Mouse (Mus musculus) T-helper 2 cell (primary cell): ENCODE measurements at regions not wholly inside any gene's neighbourhood (a gene's known extent, or its start where the extent isn't known, plus 50 kb on each side); places are given as distances from the start of the nearest gene placed in this dataset.

Source experiments
- in situ Hi-C: fragments of 300-600 bp; cut with MboI, MseI; formaldehyde crosslinking; loops from one replicate; pipeline ENCODE4 v1.15.1; 2025; ENCODE audit warnings: high pct_unique_total_duplicates

DNA sequence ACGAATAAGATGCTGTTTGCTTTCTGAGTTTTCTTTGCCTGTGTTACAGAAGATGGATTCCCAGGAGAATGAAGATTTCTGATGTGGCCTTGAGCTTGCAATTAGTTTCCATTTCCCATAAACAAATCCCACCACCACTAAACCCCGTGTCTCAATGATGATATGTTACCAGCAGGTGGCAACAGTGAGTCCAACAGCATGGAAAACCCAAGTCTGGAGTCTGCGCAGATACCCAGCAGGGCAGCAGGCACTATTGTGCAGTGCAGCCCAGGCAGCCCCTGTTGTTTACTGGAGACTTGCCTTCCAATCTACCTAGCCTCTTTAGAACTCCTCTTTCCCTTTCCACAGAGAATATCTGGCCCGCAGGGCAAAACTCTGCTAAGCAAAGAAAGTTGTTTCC lies 62.7 kb downstream of the Bmp2 start:
- in situ Hi-C loops: no loop called here

DNA sequence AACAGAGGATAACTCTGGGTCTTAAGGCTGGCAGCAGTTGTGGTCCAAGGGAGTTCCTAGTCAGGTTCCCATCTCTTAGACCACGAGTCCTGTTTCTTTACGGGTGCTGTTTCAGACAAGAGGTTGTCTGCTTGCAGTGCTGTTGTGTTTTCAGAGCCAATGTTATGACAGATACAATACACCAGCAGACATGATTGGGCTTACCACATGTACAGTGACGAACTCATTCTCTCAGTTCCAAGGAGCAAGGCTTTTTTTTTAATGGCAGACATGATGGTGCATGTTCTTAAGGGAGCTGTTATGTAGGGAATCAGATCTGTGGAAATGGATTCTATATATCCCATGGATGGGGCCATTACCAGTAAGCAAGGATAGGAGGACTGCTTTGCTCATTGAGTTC lies 63.3 kb downstream of the Bmp2 start:
- in situ Hi-C loops: no loop called here

- in situ Hi-C loops: no loop called here
Observed at GRCm38 (mm10) chr2:133617317-133617835, 65.4 kb downstream of the Bmp2 start.

DNA sequence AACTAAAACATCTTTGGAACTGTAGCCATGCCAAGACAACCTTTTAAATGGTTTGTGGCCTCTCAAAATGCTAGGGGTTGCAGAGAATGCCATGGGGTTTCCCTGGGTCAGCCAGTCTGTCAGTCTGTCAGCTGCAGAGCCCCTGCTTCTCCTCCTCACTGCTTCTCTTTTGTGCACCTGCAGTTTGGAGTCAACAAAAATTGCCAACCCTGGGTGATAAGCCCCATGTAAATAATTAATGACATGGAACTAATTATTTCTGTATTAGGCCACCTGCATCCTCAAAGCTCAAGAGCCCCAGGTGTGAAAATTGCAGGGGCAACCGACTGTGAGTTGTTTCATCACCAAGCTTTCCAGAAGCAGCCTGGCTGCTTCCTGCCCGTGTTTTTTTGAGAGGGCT lies 70.6 kb downstream of the Bmp2 start:
- in situ Hi-C loops: loop anchor here (10.0 kb wide), 1 partner anchor 552 kb away; no protein-coding TSS in a partner anchor

DNA sequence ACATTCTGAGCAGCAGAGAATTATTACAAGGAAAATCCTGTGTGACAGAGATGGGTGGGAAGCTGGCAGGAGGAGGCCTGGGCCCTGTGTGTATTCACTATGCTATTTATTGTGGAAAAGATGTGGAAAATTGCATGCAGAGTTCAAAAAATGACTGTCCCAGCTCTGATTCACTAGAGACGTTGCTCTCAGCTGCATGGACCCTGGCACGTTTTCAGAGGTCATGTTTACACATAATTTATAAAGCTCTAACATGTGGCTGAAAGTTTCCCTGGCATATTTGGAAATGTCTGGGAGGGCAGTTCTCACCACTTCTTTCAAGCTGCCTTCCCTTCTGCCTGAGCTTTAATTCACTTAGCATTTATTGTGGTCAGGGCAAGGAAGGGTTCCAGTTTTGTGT lies 73.6 kb downstream of the Bmp2 start:
- in situ Hi-C loops: loop anchor here (10.0 kb wide), 1 partner anchor 549 kb away; no protein-coding TSS in a partner anchor

GRCm38 (mm10) chr2:133628874-133629273 lies 76.9 kb downstream of the Bmp2 start:
- in situ Hi-C loops: loop anchor here (10.0 kb wide), 1 partner anchor 546 kb away; no protein-coding TSS in a partner anchor

DNA sequence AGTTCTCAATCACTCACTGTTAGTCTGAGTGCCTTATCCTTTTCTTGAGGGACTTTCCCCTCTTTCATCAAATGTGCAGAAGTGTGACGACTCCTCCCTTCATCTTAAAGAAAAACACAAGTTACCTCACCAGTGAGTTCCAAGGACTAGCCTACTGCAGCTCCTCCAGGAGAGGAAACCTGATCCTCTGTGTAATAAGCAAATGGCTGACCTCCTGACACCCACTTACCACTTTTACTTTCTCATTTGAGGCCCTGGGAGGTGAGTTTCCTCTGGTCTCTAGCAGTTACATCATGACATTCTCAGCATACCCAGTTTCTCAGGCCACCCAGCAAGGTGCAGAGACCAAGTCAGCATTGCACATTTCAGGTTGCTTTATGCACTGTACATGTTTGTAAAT lies 83.5 kb downstream of the Bmp2 start:
- in situ Hi-C loops: no loop called here

DNA sequence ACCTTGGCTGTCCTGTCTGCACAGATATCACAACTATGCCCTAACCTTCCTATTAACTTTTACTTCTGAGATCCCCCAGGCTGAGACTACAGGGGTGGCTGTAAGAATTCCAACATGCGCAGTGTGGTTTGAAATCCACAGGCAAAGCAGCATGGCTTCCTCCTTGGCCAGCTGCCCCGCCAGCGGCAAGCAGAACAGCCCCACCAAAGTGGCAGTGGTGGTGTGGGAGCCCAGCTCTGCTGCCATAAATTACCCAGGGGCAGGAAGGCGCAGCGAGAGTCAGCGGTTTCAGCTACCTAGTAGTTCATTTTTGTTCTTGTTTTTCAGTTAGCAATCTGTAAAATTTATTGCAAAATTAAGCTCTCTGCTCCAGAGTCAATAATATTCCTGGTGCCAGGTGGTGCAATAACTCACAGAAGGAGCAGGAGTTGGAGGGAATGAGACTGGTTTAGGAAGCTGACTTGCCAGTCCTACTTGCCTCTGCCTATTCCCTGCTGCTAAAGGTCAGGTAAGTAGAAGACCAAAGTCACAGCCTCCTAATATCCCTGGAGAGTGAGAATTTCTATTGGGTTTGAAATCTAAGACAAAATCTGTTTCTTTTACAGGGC lies 98.0 kb downstream of the Bmp2 start:
- in situ Hi-C loops: no loop called here

DNA sequence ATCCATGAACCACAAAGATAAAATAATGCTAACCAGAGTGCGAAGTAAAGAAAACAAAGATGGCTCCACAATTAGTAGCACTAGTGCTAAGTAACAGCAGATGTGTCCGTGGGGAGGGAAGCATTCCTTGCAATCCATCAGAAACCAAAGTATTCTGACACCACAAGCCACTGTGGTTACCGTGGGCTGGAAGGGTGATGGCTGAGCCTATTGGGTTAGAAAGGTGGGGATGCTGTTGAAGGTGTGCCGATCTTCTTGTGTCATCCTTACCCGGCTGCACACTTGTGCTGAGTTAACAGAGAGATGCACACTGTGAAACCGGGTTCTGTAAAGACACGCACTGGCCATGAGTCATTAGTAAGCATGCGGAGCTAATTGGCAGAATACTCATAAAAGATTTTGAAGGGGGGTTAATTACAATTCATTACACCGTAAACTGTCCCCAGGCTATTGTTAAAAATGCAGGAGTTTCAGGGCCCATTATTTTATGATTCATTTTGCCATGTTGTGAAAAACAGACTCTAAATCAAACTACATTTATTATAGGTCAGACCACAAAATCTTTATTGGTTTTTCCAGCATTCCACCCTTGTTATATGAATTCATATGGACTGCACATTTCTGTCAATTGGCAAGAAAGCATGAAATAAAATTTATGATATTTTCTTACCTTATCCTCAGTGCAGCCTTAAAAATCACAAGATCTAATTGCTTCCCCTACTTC lies 114.5 kb downstream of the Bmp2 start:
- in situ Hi-C loops: no loop called here

DNA sequence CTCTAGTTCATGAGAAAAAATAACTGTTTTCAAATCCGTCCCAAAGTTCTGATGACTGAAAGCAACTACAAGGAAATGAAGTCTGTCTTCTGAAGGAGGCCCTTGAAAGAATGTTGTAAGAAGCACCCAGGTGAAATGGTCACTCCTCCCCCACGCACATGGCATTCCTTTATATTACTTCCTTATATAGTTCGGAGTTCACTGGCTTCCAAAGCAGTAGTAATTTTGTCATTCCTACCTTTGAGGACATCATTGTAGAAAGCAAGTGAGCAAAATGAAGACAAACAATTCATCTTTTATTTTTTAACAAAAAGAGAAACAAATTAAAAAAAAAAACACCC lies 115.1 kb downstream of the Bmp2 start:
- in situ Hi-C loops: no loop called here

GRCm38 (mm10) chr2:133669821-133670220 lies 117.9 kb downstream of the Bmp2 start:
- in situ Hi-C loops: no loop called here

- in situ Hi-C loops: no loop called here
Observed at GRCm38 (mm10) chr2:133671528-133671927, 119.6 kb downstream of the Bmp2 start.

- in situ Hi-C loops: loop anchor here (5.0 kb wide), 1 partner anchor 542 kb away; no protein-coding TSS in a partner anchor
Observed at GRCm38 (mm10) chr2:133684367-133684766, 132.4 kb downstream of the Bmp2 start.

DNA sequence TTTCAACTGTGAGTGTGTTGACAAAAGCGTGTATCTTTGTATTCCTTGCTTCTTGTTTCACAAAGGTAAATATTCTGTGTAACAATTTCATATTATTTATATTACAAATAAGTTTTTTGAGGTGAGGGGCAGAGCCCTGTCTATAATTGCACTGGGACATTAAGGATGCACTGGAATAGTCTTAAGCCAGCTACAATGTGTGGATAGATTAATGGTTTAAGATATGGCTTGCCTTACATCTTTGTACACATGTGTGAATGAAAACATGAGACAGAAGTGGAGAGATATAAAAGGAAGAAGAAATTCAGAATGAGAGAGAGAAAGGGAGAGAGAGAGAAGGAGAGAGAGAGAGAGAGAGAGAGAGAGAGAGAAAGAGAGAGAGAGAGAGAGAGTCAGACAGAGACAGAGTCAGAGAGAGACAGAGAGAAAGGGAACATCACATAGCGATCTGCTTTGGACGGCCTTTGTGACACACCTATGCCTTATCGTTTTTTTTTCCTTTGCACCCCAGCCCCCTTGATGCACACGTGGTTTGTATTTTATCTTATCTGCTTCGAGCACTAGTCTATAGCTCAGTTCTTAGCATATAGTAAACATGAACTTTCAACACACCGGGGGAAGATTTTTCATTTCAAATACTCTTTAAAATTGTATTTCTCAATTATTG lies 136.3 kb downstream of the Bmp2 start:
- in situ Hi-C loops: no loop called here

DNA sequence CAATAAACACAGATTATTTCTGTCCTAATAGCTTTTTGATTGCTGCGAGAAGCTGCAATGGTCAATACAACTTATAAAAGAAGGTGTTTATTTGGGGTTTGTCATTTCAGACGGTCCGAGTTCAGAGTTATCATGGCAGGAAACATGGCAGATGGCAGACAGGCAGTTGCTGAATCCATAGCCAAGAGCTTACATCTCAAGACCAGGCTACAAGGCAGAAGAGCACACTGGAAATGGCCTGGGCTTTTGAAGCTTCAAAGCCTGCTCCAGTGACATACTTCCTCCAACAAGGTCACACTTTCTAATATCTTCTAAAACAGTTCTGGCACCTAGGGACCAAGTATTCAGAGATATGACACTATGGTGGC lies 136.8 kb downstream of the Bmp2 start:
- in situ Hi-C loops: no loop called here

GRCm38 (mm10) chr2:133708735-133709584 lies 157.0 kb downstream of the Bmp2 start:
- in situ Hi-C loops: no loop called here

DNA sequence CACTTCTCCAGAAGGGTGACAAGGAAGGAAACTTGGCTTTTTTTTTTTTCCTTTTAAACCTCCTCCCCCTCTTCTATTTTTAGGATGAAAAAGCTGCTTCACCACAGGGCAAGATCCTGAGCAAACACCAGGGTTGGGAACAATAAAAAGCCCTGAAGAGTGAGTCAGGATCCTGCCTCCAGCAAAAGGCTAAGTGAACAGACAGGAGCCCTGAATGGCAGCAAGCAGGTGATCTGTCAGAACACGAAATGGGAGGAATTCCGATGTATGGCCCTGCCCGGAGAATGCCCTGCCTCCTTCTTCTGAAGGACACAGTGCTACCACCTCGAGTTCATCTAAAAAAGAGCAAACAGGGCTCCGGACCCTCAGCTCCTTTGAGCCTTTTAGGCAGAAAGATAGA lies 164.3 kb downstream of the Bmp2 start:
- in situ Hi-C loops: no loop called here

DNA sequence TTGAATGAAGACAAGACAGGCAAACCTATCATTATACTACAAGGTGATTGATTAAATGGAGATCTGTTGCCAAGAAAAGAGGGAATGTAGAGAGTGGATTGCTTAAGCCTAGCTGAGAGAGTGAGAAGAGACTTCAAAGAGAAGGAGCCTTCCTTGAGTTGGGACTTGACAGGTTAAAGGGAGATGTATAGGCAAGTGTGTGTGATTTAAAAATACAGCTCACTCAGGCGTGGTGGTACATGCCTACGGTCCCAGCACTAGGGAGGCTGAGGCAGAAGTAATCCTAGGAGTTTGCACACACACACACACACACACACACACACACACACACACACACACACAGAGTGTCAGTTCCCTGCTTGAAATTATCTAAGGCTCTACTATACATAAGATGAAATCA lies 165.1 kb downstream of the Bmp2 start:
- in situ Hi-C loops: no loop called here

DNA sequence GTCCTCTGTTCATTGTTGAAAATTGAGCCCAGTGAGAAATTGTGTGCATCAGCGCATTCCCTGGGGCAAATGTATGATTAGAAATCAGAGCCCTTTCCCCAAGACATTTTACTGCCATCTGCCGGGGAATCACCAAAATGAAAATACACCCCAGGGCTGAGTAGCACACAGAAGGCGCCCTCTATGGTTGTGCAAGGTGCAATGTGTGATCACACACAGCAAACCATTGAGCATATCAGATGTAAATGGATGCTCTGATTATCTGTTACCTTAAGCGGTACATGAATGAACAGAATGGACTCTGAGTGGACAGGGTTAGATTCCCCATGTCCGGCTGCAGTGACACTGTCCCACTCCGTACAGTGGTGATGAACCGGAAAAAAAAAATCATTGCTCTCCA lies 172.4 kb downstream of the Bmp2 start:
- in situ Hi-C loops: no loop called here

DNA sequence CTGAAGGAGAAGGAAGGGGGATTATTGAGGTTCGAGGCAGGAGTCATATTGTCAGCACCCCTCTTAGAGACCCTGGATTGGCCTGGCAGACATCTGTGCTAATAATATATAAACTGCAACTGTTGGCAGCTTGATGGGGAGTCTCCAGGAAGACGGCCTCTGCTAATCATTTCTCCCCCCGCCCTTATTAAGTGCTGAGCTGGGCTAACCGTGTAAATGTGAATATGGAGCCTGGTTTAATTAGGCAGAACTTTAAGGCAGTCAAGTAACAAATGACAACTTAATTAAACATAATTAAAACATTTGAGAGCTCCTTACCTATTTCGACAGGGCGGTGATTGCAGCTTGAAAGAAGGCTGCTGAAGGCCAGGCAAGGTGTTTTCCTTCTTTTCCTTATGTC lies 172.8 kb downstream of the Bmp2 start:
- in situ Hi-C loops: no loop called here

- in situ Hi-C loops: no loop called here
Observed at GRCm38 (mm10) chr2:133734469-133735225, 182.7 kb downstream of the Bmp2 start.
